Mouse (Mus musculus) forebrain, embryonic 12.5 days (tissue): ENCODE data around the gene Syce3. TPM values are rescaled to one million over a fixed set of nuclear protein-coding genes. Genes with fewer than 3 reads are reported as not detected.

ENCODE experiments used
- ATAC-seq: fragments of 200-750 bp; cut with Nextera tagmentation; 2 replicates; pipeline ENCODE4 v1.8.0; 2017; ENCODE audit warnings: moderate TSS enrichment; ENCODE audit not compliant: low FRiP score
- H3K27ac ChIP-seq: fragments of 300-500 bp; sonication (generic); 2 replicates; pipeline ENCODE4 v1.5.1; 2016; ENCODE audit warnings: mild to moderate bottlenecking
- H3K27me3 ChIP-seq: fragments of 300-500 bp; sonication (generic); 2 replicates; pipeline ENCODE4 v1.6.1; 2016; ENCODE audit warnings: mild to moderate bottlenecking
- H3K36me3 ChIP-seq: fragments of 300-500 bp; sonication (generic); replicated peaks from 2 replicates; pipeline ENCODE4 v1.6.1; 2016; ENCODE audit warnings: mild to moderate bottlenecking
- H3K4me1 ChIP-seq: fragments of 300-500 bp; sonication (generic); 2 replicates; pipeline ENCODE4 v1.6.1; 2016
- H3K4me2 ChIP-seq: fragments of 300-500 bp; sonication (generic); 2 replicates; pipeline ENCODE4 v1.6.1; 2016; ENCODE audit warnings: mild to moderate bottlenecking, moderate library complexity
- H3K4me3 ChIP-seq: fragments of 300-500 bp; sonication (generic); replicated peaks from 2 replicates; pipeline ENCODE4 v1.5.1; 2016; ENCODE audit warnings: mild to moderate bottlenecking
- H3K9ac ChIP-seq: fragments of 300-500 bp; sonication (generic); 2 replicates; pipeline ENCODE4 v1.6.1; 2016; ENCODE audit warnings: mild to moderate bottlenecking
- H3K9me3 ChIP-seq: fragments of 300-500 bp; sonication (generic); 2 replicates; pipeline ENCODE4 v1.6.1; 2016
- WGBS: fragments of 180-500 bp; shearing (Covaris S2); methylation state at CpG from one replicate; pipeline ENCODE4 v1.1.7; 2016; 5-methylcytosine and 5-hydroxymethylcytosine counted together
- polyA plus RNA-seq: library from polyadenylated mRNA; unstranded; fragments of >200 nt; fragmentation: Nextera tagmentation; extraction: Ambion mirVana; gene quantifications from 2 replicates; pipeline ENCODE4 v1.2.1, GENCODE M21; 2016

Gene Syce3
- polyA plus RNA-seq, 1 experiment from 2014 or later: not detected

DNA sequence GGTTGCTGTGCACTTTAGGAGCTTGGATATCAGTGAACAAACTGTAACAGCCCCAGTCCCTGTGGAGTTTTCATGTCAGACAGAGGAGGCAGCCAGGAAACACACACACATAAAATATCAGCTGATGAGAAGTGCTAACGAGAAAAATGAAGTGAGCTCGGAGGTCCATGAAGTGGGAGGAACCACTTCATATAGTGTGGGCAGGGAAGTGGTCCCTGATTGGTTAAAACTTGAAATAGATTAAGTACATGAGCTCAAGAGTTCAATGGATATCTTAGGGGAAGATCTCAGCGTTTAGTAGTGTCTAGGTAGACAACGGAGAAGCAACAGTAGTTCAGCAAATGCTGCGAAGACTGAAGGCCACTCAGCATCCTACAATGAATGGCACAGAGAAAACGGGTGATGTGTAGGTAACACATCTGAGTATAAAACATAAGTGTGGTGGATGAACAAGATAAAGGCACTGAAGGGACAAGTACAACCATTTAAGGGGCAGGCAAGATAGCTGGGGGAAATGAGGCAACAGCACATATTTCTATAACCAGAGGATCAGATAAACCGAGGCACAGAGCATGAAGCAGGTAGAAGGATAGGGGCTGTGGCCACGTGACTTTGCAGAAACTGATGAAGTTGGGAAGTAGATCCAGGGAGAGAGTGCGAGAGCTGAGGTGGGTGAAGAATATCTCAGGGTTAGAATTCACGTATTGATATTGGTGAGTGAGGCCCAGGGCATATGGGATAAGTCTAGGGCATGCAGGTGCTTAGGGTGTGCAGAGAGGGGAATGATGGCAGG, 5.3 kb downstream of the Syce3 start:
- H3K27me3 ChIP-seq: no peaks in the 10 kb centered on the region
- no peak overlapping the region for H3K4me2 ChIP-seq
- no peaks in the 10 kb centered on the region for H3K4me1 ChIP-seq
- no peak for ATAC-seq
- H3K27ac ChIP-seq: no peak overlapping the region
- 85% methylated on average over 10 of the region's 10 CpGs for whole genome bisulfite sequencing
- H3K9me3 ChIP-seq: peaks cover 9% of the 10 kb centered on the region
- no peaks in the 10 kb centered on the region for H3K36me3 ChIP-seq
- H3K4me3 ChIP-seq: no peak overlapping the region
- H3K9ac ChIP-seq: no peak overlapping the region

GRCm38 (mm10) chr15:89402471-89402870, 7.8 kb downstream of the Syce3 start:
- ATAC-seq: no peak
- H3K27ac ChIP-seq: no peak overlapping the region

GRCm38 (mm10) chr15:89399716-89400115, 10.6 kb downstream of the Syce3 start:
- 65% methylated on average over 1 of the region's 1 CpGs for WGBS
- Histone ChIP-seq H3K27me3 (no peaks in the 10 kb centered on the region), H3K4me2 (no peak overlapping the region), H3K9me3 (no peaks in the 10 kb centered on the region), H3K27ac (no peak overlapping the region), H3K9ac (no peak overlapping the region), H3K4me1 (no peaks in the 10 kb centered on the region), H3K4me3 (no peak overlapping the region), H3K36me3 (no peaks in the 10 kb centered on the region)
- no peak for ATAC-seq

More at GRCm38 (mm10) chr15:89402471-89402870, 7.8 kb downstream of the Syce3 start:
- no peaks in the 10 kb centered on the region for H3K36me3 ChIP-seq
- H3K27me3 ChIP-seq: no peaks in the 10 kb centered on the region
- H3K9ac ChIP-seq: no peak overlapping the region
- H3K9me3 ChIP-seq: no peaks in the 10 kb centered on the region
- H3K4me3 ChIP-seq: no peak overlapping the region
- WGBS: 88% methylated on average over 1 of the region's 1 CpGs
- H3K4me1 ChIP-seq: no peaks in the 10 kb centered on the region
- no peak overlapping the region for H3K4me2 ChIP-seq

DNA sequence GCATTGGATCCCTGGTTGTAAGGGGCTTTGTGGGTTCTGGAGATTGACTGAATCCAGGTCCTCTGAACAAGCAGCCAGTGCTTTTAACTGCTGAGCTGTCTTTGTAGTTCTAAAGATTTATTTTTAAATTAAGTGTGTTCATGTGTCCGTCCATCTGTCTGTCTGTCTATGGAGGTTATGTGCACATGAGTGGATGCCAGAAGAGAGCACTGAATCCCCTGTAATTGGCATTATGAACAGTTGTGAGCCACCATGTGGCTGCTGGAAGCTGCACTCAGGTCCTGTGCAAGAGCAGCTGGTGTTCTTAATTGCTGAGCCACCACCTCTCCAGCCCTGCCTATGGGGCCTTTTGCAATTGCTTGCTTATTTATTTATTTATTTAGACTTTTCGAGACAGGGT, 12.2 kb downstream of the Syce3 start:
- Histone ChIP-seq H3K36me3 (no peaks in the 10 kb centered on the region), H3K4me1 (no peaks in the 10 kb centered on the region), H3K27ac (no peak overlapping the region), H3K9me3 (no peaks in the 10 kb centered on the region), H3K4me3 (no peak overlapping the region), H3K9ac (no peak overlapping the region), H3K4me2 (no peak overlapping the region), H3K27me3 (no peaks in the 10 kb centered on the region)
- WGBS: 67% methylated on average over 2 of the region's 2 CpGs
- no peak for ATAC-seq

GRCm38 (mm10) chr15:89396883-89397282, 13.4 kb downstream of the Syce3 start:
- WGBS: 90% methylated on average over 4 of the region's 4 CpGs
- Histone ChIP-seq H3K9me3 (no peaks in the 10 kb centered on the region), H3K27me3 (no peaks in the 10 kb centered on the region), H3K4me1 (no peaks in the 10 kb centered on the region), H3K4me2 (no peak overlapping the region), H3K27ac (no peak overlapping the region), H3K9ac (no peak overlapping the region), H3K36me3 (no peaks in the 10 kb centered on the region), H3K4me3 (no peak overlapping the region)
- no peak for ATAC-seq

- 91% methylated on average over 10 of the region's 10 CpGs for WGBS
- no peak overlapping the region for H3K27ac ChIP-seq
Measured at GRCm38 (mm10) chr15:89390081-89390480, 20.2 kb downstream of the Syce3 start.

GRCm38 (mm10) chr15:89387127-89387526, 23.2 kb downstream of the Syce3 start:
- Histone ChIP-seq H3K36me3 (no peaks in the 10 kb centered on the region), H3K4me3 (no peak overlapping the region), H3K9me3 (no peaks in the 10 kb centered on the region), H3K4me2 (no peak overlapping the region), H3K9ac (no peak overlapping the region), H3K27ac (no peak overlapping the region), H3K27me3 (peaks cover 10% of the 10 kb centered on the region), H3K4me1 (no peaks in the 10 kb centered on the region)
- no peak for ATAC-seq
- WGBS: 52% methylated on average over 12 of the region's 12 CpGs

More at GRCm38 (mm10) chr15:89390081-89390480, 20.2 kb downstream of the Syce3 start:
- no peak overlapping the region for H3K4me2 ChIP-seq
- no peaks in the 10 kb centered on the region for H3K9me3 ChIP-seq
- no peaks in the 10 kb centered on the region for H3K4me1 ChIP-seq
- no peak overlapping the region for H3K4me3 ChIP-seq
- H3K36me3 ChIP-seq: no peaks in the 10 kb centered on the region
- no peak overlapping the region for H3K9ac ChIP-seq
- ATAC-seq: no peak
- peaks cover 4% of the 10 kb centered on the region for H3K27me3 ChIP-seq

GRCm38 (mm10) chr15:89384617-89385016, 25.7 kb downstream of the Syce3 start, which contains the start of gene Klhdc7b:
TSS of gene Klhdc7b (plus strand) at chr15:89384917.
- WGBS: 81% methylated on average over 7 of the region's 7 CpGs
- peaks cover 15% of the 10 kb centered on the region for H3K27me3 ChIP-seq

DNA sequence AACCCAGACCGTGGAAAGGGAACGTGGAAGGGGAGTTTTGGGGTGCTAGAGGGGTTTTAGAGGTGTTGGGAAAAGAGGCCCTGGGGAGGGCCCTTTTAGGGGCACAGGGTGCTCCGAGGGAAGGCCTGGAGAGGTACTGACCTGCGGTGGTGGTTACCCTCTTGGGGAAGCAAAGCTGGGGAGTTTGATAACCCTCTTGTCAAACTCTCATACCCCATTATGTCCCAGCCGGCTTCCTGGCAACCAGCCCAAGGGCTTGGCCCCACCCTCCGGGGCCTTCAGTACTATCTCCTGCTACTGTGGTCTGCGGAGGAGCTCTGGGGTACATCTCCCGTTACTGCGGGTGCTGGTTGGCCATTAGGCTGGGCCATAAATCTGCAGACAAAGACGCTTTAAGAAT, 30.9 kb downstream of the Syce3 start:
- 15% methylated on average over 10 of the region's 10 CpGs for WGBS
- 0 out of 2 replicates have a peak, but pooled peaks have one; percentile 15 for ATAC-seq
- Histone ChIP-seq H3K27ac (no peak overlapping the region), H3K4me2 (peak overlapping the region; percentile 67), H3K27me3 (peaks cover 49% of the 10 kb centered on the region), H3K36me3 (no peaks in the 10 kb centered on the region), H3K9ac (peak overlapping the region; percentile 36; the same call in 1 of the 2 replicates), H3K9me3 (no peaks in the 10 kb centered on the region), H3K4me1 (peaks cover 19% of the 10 kb centered on the region), H3K4me3 (peak overlapping the region; percentile 38)

More at GRCm38 (mm10) chr15:89384617-89385016, 25.7 kb downstream of the Syce3 start, which contains the start of gene Klhdc7b:
- Histone ChIP-seq H3K4me3 (no peak within 1 kb of the TSS), H3K9ac (no peak within 1 kb of the TSS), H3K36me3 (no peaks in the 10 kb centered on the region), H3K27ac (no peak within 1 kb of the TSS), H3K4me2 (no peak within 1 kb of the TSS), H3K4me1 (no peaks in the 10 kb centered on the region), H3K9me3 (no peaks in the 10 kb centered on the region)
- ATAC-seq: no peak

- no peak for ATAC-seq
- Histone ChIP-seq H3K36me3 (no peaks in the 10 kb centered on the region), H3K27me3 (peaks cover 49% of the 10 kb centered on the region), H3K4me3 (peak within 1 kb of the TSS; percentile 38), H3K4me2 (peak within 1 kb of the TSS; percentile 67), H3K27ac (no peak within 1 kb of the TSS), H3K9me3 (no peaks in the 10 kb centered on the region), H3K9ac (peak within 1 kb of the TSS; percentile 36; the same call in 1 of the 2 replicates), H3K4me1 (peaks cover 23% of the 10 kb centered on the region)
- under 1% methylated on average over 33 of the region's 33 CpGs for WGBS
Measured at GRCm38 (mm10) chr15:89378831-89379401, 31.4 kb downstream of the Syce3 start, which contains the start of gene Odf3b. TSS of gene Odf3b (minus strand) at chr15:89379282.

DNA sequence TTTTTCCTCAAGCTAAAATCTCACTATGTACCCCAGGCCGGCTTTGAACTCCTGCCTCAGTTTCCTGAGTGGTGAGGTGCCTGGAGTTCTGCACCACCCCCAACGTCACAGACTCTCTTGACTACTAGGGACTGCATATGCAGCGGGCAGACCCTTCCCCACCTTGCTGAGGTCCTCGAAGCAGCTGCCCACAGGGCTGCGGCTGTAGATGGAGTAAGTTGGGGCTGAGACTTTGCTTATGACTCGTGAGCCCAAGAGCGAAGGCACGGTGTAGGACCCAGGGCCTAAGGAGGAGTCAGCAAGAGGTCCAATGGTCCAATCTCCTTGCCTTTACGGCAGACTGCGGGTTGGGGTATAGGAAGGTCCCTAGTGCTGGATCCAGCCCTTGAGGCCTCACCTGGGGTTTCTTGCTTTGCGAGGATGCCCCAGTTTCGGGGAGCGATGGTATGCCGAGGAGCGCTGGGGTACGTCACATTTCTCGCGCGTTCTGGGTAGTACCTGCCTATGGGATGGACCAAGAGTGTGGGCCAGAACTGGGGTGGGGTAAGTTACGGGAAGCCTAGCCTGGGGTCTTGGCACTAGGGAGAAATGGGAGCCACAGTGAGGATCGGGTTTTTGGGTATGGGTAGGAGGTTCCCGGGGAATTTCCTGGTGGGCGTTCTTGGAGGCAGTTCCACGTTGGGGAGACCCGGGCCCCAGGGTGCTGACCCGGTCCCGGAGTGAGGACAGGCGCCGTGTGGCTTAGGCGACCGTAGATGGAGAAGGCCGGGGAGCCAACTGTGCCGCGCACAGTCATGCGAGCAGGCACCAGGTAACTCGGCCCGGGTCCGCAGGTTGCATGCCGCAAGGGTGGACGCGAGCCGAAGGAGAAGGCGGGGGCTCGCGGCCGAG, 32.1 kb downstream of the Syce3 start:
- Histone ChIP-seq H3K4me2 (peak overlapping the region; percentile 67), H3K27me3 (peaks cover 49% of the 10 kb centered on the region), H3K9me3 (no peaks in the 10 kb centered on the region), H3K36me3 (no peaks in the 10 kb centered on the region), H3K4me3 (peak overlapping the region; percentile 38), H3K27ac (no peak overlapping the region), H3K9ac (peak overlapping the region; percentile 36; the same call in 1 of the 2 replicates), H3K4me1 (peaks cover 26% of the 10 kb centered on the region)
- no peak for ATAC-seq
- 10% methylated on average over 46 of the region's 46 CpGs for whole genome bisulfite sequencing

- Histone ChIP-seq H3K9ac (no peak overlapping the region), H3K4me3 (no peak overlapping the region), H3K4me2 (no peak overlapping the region)
Measured at GRCm38 (mm10) chr15:89377362-89377761, 32.9 kb downstream of the Syce3 start.

More at GRCm38 (mm10) chr15:89377362-89377761, 32.9 kb downstream of the Syce3 start:
- H3K27me3 ChIP-seq: peaks cover 49% of the 10 kb centered on the region
- peaks cover 33% of the 10 kb centered on the region for H3K4me1 ChIP-seq
- no peaks in the 10 kb centered on the region for H3K9me3 ChIP-seq
- no peak overlapping the region for H3K27ac ChIP-seq
- no peak for ATAC-seq
- peaks cover 5% of the 10 kb centered on the region for H3K36me3 ChIP-seq
- 9% methylated on average over 18 of the region's 18 CpGs for WGBS
